Mouse (Mus musculus) embryonic fibroblast, embryonic 13.5 days (primary cell): ENCODE measurements around the gene F11r.

Experiments
- CTCF ChIP-seq: IDR thresholded peaks from 2 replicates; pipeline ENCODE4 v1.5.1; 2011; ENCODE audit warnings: mild to moderate bottlenecking, control low read depth, low read length, moderate library complexity, borderline replicate concordance; ENCODE audit not compliant: insufficient read depth
- POLR2A ChIP-seq: IDR thresholded peaks from 2 replicates; pipeline ENCODE4 v1.6.1; 2011; ENCODE audit warnings: low read depth, mild to moderate bottlenecking, control low read depth, low read length, moderate library complexity

GRCm38 (mm10) chr1:171494241-171494640 is 56.9 kb downstream of the F11r start:
- TF ChIP-seq POLR2A = no peak
- TF ChIP-seq CTCF = no peak
